Mouse (Mus musculus) stomach, embryonic 14.5 days (tissue): ENCODE measurements around the gene Timm8b. TPM values are rescaled to one million over a fixed set of nuclear protein-coding genes. Genes with fewer than 3 reads are reported as not detected.
"Not testable (repeated sequence)": the region's sequence is repeated elsewhere in the genome, so short reads cannot be mapped to it uniquely, and the experiment has no call there.

Experiments used
- ATAC-seq: fragments of 200-750 bp; cut with Nextera tagmentation; 2 replicates; pipeline ENCODE4 v1.8.0; 2017; ENCODE audit warnings: low read depth, moderate TSS enrichment; ENCODE audit not compliant: insufficient number of reproducible peaks, insufficient read depth, low FRiP score
- H3K27ac ChIP-seq: fragments of 300-500 bp; sonication (generic); 2 replicates; pipeline ENCODE4 v1.5.1; 2014; ENCODE audit warnings: mild to moderate bottlenecking, low read length, moderate library complexity, mixed read lengths
- H3K27me3 ChIP-seq: fragments of 300-500 bp; sonication (generic); 2 replicates; pipeline ENCODE4 v1.6.1; 2014; ENCODE audit warnings: low read length, control low read depth, mixed read lengths; ENCODE audit not compliant: control insufficient read depth, insufficient read depth
- H3K36me3 ChIP-seq: fragments of 300-500 bp; sonication (generic); 2 replicates; pipeline ENCODE4 v1.6.1; 2014; ENCODE audit warnings: mild to moderate bottlenecking, control low read depth, low read length, moderate library complexity, mixed read lengths; ENCODE audit not compliant: control insufficient read depth, insufficient read depth
- H3K4me1 ChIP-seq: fragments of 300-500 bp; sonication (generic); 2 replicates; pipeline ENCODE4 v1.6.1; 2014; ENCODE audit warnings: low read length, control low read depth, mixed read lengths; ENCODE audit not compliant: control insufficient read depth, insufficient read depth
- H3K4me2 ChIP-seq: fragments of 300-500 bp; sonication (generic); replicated peaks from 2 replicates; pipeline ENCODE4 v1.6.1; 2014; ENCODE audit warnings: low read depth, low read length, control low read depth
- H3K4me3 ChIP-seq: fragments of 300-500 bp; sonication (generic); 2 replicates; pipeline ENCODE4 v1.5.1; 2014; ENCODE audit warnings: low read depth, low read length, control low read depth
- H3K9ac ChIP-seq: fragments of 300-500 bp; sonication (generic); replicated peaks from 2 replicates; pipeline ENCODE4 v1.6.1; 2014; ENCODE audit warnings: low read depth, mild to moderate bottlenecking, control low read depth, low read length, moderate library complexity, mixed read lengths
- H3K9me3 ChIP-seq: fragments of 300-500 bp; sonication (generic); 2 replicates; pipeline ENCODE4 v1.6.1; 2016; ENCODE audit warnings: low read depth, low read length, control low read depth; ENCODE audit not compliant: control insufficient read depth
- WGBS: fragments of 180-500 bp; shearing (Covaris S2); extraction: QIAGEN DNeasy Blood & Tissue Kit; methylation state at CpG from one replicate; pipeline ENCODE4 v1.1.7; 2014; 5-methylcytosine and 5-hydroxymethylcytosine counted together
- polyA plus RNA-seq: library from polyadenylated mRNA; unstranded; fragments of >200 nt; fragmentation: Nextera tagmentation; extraction: Ambion mirVana; gene quantifications from 2 replicates; pipeline ENCODE4 v1.2.1, GENCODE M21; 2014

Timm8b gene
- polyA plus RNA-seq, 1 experiment from 2014 or later, result 288 TPM

GRCm38 (mm10) chr9:50616766-50617603 is 13.3 kb downstream of the Timm8b start, which contains the start of the genes Pih1d2 and Nkapd1:
Gene Pih1d2 (plus strand): TSS chr9:50617321.
Gene Nkapd1 (minus strand): TSS chr9:50617464.
- H3K4me2 ChIP-seq, result peak within 1 kb of the TSS; percentile 72
- peak within 1 kb of the TSS; percentile 97 for H3K27ac ChIP-seq
- H3K9ac ChIP-seq, result peak within 1 kb of the TSS; percentile 92
- WGBS, result under 1% methylated on average over 73 of the region's 81 CpGs
- no peaks in the 10 kb centered on the region for H3K9me3 ChIP-seq
- H3K36me3 ChIP-seq, result peaks cover 22% of the 10 kb centered on the region
- H3K4me3 ChIP-seq, result peak within 1 kb of the TSS; percentile 97
- H3K4me1 ChIP-seq, result 0 out of 2 replicates have a peak, but pooled peaks cover 7% of the 10 kb centered on the region
- ATAC-seq, result peak; percentile 91
- no peaks in the 10 kb centered on the region for H3K27me3 ChIP-seq

- Histone ChIP-seq H3K36me3 (peaks cover 19% of the 10 kb centered on the region), H3K27ac (no peak overlapping the region), H3K27me3 (no peaks in the 10 kb centered on the region), H3K4me2 (peak overlapping the region; percentile 72), H3K9me3 (no peaks in the 10 kb centered on the region), H3K4me3 (peak overlapping the region; percentile 97), H3K4me1 (0 out of 2 replicates have a peak, but pooled peaks cover 7% of the 10 kb centered on the region), H3K9ac (0 out of 2 replicates have a peak overlapping the region, but pooled peaks have one; percentile 92)
- 60% methylated on average over 9 of the region's 9 CpGs for WGBS
- ATAC-seq, result no peak
These were observed 14.2 kb downstream of the Timm8b start for GRCm38 (mm10) chr9:50617794-50618330.

DNA sequence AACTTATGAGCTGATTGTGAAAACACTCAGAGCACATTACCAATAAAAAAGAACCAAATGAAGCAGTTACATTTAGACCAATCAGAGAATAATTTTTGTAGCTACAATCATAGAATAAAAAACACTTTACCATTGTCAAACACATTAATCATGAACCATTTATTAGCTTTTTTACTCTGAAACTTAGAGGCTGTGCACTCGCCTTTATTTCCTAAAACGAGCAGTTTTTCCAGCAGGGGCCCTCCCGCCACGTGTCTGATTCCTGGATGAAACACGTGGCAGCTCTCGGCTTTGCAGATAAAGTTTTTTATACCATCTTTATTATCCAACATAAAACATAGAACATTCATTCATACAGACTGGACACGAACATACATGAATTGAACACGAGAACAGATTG is 27.2 kb downstream of the Timm8b start:
- H3K4me2 ChIP-seq, ATAC-seq: not testable (repeated sequence)

GRCm38 (mm10) chr9:50632016-50632688 is 28.4 kb downstream of the Timm8b start:
- no peak for ATAC-seq
- WGBS, result 83% methylated on average over 6 of the region's 6 CpGs

More for the DNA sequence above, 27.2 kb downstream of the Timm8b start:
- not testable (repeated sequence) for H3K4me3 ChIP-seq, H3K27ac ChIP-seq, H3K9ac ChIP-seq, H3K4me1 ChIP-seq, H3K9me3 ChIP-seq, H3K27me3 ChIP-seq
- WGBS, result 90% methylated on average over 6 of the region's 8 CpGs
- H3K36me3 ChIP-seq, result peaks cover 11% of the 10 kb centered on the region

GRCm38 (mm10) chr9:50633059-50633458 is 29.3 kb downstream of the Timm8b start:
- Histone ChIP-seq H3K9ac (no peak overlapping the region), H3K4me3 (no peak overlapping the region), H3K36me3 (peaks cover 22% of the 10 kb centered on the region), H3K4me2 (no peak overlapping the region), H3K27ac (no peak overlapping the region), H3K27me3 (no peaks in the 10 kb centered on the region), H3K9me3 (no peaks in the 10 kb centered on the region), H3K4me1 (no peaks in the 10 kb centered on the region)
- ATAC-seq, result no peak
- WGBS, result 69% methylated on average over 2 of the region's 2 CpGs

More at GRCm38 (mm10) chr9:50632016-50632688, 28.4 kb downstream of the Timm8b start:
- no peak overlapping the region for H3K9ac ChIP-seq
- no peaks in the 10 kb centered on the region for H3K27me3 ChIP-seq
- H3K36me3 ChIP-seq, result peaks cover 15% of the 10 kb centered on the region
- no peak overlapping the region for H3K4me2 ChIP-seq
- H3K9me3 ChIP-seq, result no peaks in the 10 kb centered on the region
- H3K27ac ChIP-seq, result no peak overlapping the region
- no peaks in the 10 kb centered on the region for H3K4me1 ChIP-seq
- H3K4me3 ChIP-seq, result no peak overlapping the region

DNA sequence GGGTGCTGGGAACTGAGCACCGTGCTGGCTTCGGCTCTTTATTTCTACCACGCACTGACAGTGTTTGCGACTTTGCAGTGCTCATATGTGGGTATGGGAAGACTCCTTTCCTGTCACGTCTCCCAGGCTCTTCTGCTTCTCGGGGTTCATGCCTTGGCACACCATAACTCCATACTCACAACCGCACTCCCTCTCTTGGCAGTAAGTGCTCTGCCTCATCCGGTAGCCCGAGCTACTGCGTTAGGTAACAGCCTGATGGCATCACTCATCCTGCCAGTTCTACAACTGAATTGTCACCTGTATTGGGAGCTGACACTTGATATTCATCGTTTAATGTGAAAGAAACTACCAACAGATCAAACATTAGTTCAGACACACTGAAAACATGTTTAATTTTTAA is 30.6 kb downstream of the Timm8b start:
- Histone ChIP-seq H3K27me3 (no peaks in the 10 kb centered on the region), H3K4me2 (no peak overlapping the region), H3K27ac (no peak overlapping the region), H3K36me3 (peaks cover 29% of the 10 kb centered on the region), H3K4me1 (no peaks in the 10 kb centered on the region), H3K4me3 (no peak overlapping the region), H3K9me3 (no peaks in the 10 kb centered on the region), H3K9ac (no peak overlapping the region)
- WGBS, result 93% methylated on average over 11 of the region's 11 CpGs
- no peak for ATAC-seq

DNA sequence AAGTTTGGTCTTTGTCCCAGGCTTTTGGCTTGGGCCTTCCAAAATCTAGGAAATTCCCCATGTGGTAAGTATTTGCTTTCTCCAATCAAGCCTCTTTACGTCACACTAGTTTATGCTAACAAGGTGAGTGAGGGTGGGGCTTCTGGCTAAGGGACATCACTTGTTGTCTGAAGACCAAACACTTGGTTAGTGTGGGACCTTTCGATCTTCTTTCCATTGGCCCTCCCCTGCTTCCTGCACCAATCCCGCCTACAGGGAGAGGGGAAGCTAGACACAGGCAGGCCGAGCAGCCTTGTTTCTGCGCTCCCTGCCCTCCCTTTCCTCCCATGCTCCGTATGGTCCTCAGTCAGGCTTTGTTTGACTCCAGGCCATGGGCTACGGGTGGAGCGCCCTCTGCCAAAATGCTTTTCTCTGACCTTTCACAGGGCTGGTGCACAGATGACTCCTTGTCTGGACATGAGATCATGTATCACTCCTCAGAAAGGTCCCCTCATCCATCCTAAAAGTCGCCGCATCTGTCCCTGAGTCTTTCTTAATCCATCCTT is 43.2 kb downstream of the Timm8b start:
- Histone ChIP-seq H3K27me3 (no peaks in the 10 kb centered on the region), H3K9ac (no peak overlapping the region), H3K4me3 (no peak overlapping the region), H3K27ac (no peak overlapping the region), H3K4me2 (no peak overlapping the region), H3K36me3 (peaks cover 65% of the 10 kb centered on the region), H3K9me3 (no peaks in the 10 kb centered on the region), H3K4me1 (no peaks in the 10 kb centered on the region)
- WGBS, result 80% methylated on average over 10 of the region's 10 CpGs
- no peak for ATAC-seq

GRCm38 (mm10) chr9:50650503-50650902 is 46.8 kb downstream of the Timm8b start:
- H3K4me1 ChIP-seq, result no peaks in the 10 kb centered on the region
- H3K4me2 ChIP-seq, result no peak overlapping the region
- no peak overlapping the region for H3K9ac ChIP-seq
- peaks cover 56% of the 10 kb centered on the region for H3K36me3 ChIP-seq
- no peak for ATAC-seq
- H3K27ac ChIP-seq, result no peak overlapping the region
- no peaks in the 10 kb centered on the region for H3K9me3 ChIP-seq
- H3K4me3 ChIP-seq, result no peak overlapping the region
- H3K27me3 ChIP-seq, result no peaks in the 10 kb centered on the region
- WGBS, result 93% methylated on average over 10 of the region's 10 CpGs
